Mouse (Mus musculus): ENCODE results near the gene Urgcp.

DNA sequence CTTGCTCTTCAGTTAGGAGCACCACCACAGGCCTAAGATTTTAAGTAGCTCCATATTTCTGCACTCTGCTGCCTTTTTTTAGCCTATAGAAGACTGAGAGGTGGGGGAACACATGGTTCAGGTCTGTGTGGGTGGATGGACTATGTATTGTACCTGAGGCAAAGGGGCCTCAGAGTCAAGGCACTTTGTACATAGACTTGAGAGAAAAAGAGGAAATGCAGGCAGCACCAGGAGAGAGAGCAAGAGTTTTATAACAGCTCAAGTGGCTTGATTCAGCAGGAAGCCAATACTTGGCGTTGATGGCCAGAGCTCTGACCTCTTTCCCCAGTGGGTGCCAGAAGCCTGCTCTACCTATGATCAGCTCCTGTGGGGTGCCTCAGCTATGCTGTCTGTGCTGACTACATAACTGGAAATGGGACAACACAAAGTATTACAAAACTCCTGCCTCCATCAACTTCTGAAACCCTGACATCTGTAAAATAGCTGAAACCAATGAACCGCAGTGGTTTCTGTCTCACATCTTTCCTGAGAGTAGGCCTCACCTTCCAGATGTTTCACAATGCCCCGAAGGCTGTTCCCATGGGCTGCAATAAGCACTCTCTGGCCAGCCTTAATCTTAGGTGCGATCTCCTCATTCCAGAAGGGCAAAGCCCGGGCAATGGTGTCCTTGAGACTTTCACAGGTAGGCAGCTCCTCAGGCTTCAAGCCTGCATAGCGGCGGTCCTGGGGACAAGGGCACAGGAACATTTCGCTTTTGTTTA is 40.5 kb upstream of the Urgcp start:
- TF ChIP-seq CTCF (conservative IDR thresholded peaks at IDR 0.05; ENCODE audit: insufficient read depth, insufficient read length, low read depth, low read length) (no peak), POLR2A (IDR thresholded peaks at IDR 0.05; ENCODE audit: low read depth, low read length) (no peak)

Data from kidney, adult 2 months (tissue).